Mouse (Mus musculus): ENCODE measurements around the gene Pth1r. TPM values are rescaled to one million over a fixed set of nuclear protein-coding genes. Genes with fewer than 3 reads are reported as not detected.

Gene Pth1r
- total and polyA plus RNA-seq, 2 experiments = 7.4 to 28.1 TPM

GRCm38 (mm10) chr9:110732623-110733022 lies 14.3 kb downstream of the Pth1r start:
- Histone ChIP-seq H3K4me1 (ENCODE audit: control insufficient read depth, insufficient read depth, low read length) (0 out of 2 replicates have a peak, but pooled peaks cover 3% of the 10 kb centered on the region), H3K27me3 (ENCODE audit: control insufficient read depth, insufficient read depth, low read length) (no peaks in the 10 kb centered on the region), H3K9ac (ENCODE audit: low read depth, low read length) (peak overlapping the region; percentile 26), H3K27ac (replicated peaks; ENCODE audit: insufficient read depth, low read depth, low read length) (no peak overlapping the region), H3K79me2 (ENCODE audit: control insufficient read depth, insufficient read depth, low read length) (no peaks in the 10 kb centered on the region), H3K4me3 (ENCODE audit: insufficient read depth, low read depth, low read length) (peak overlapping the region; percentile 54), H3K36me3 (ENCODE audit: control insufficient read depth, insufficient read depth, low read length) (no peaks in the 10 kb centered on the region)
- under 1% methylated on average over 26 of the region's 26 CpGs for whole genome bisulfite sequencing
- TF ChIP-seq POLR2A (IDR thresholded peaks at IDR 0.05; ENCODE audit: extremely low read depth, insufficient read depth, low read length) = no peak
- no peak for TF ChIP-seq CTCF (IDR thresholded peaks at IDR 0.05; ENCODE audit: low read depth, low read length)
- DNase-seq (ENCODE audit: extremely low read depth, low read depth, low spot score) = peak; percentile 75

- TF ChIP-seq POLR2A (IDR thresholded peaks at IDR 0.05; ENCODE audit: extremely low read depth, insufficient read depth, low read length) (no peak), CTCF (IDR thresholded peaks at IDR 0.05; ENCODE audit: low read depth, low read length) (no peak)
- H3K4me1 ChIP-seq (ENCODE audit: control insufficient read depth, insufficient read depth, low read length) = 0 out of 2 replicates have a peak, but pooled peaks cover 3% of the 10 kb centered on the region
- no peaks in the 10 kb centered on the region for H3K79me2 ChIP-seq (ENCODE audit: control insufficient read depth, insufficient read depth, low read length)
- H3K27ac ChIP-seq (replicated peaks; ENCODE audit: insufficient read depth, low read depth, low read length) = no peak overlapping the region
- H3K9ac ChIP-seq (ENCODE audit: low read depth, low read length) = no peak overlapping the region
- 70% methylated on average over 4 of the region's 4 CpGs for WGBS
- H3K36me3 ChIP-seq (ENCODE audit: control insufficient read depth, insufficient read depth, low read length) = no peaks in the 10 kb centered on the region
- DNase-seq (ENCODE audit: extremely low read depth, low read depth, low spot score) = no peak
- H3K4me3 ChIP-seq (ENCODE audit: insufficient read depth, low read depth, low read length) = no peak overlapping the region
- no peaks in the 10 kb centered on the region for H3K27me3 ChIP-seq (ENCODE audit: control insufficient read depth, insufficient read depth, low read length)
These were observed 15.1 kb downstream of the Pth1r start for GRCm38 (mm10) chr9:110731859-110732258.

GRCm38 (mm10) chr9:110729841-110730240 lies 17.1 kb downstream of the Pth1r start:
- WGBS = 7% methylated on average over 8 of the region's 8 CpGs
- Histone ChIP-seq H3K79me2 (ENCODE audit: control insufficient read depth, insufficient read depth, low read length) (no peaks in the 10 kb centered on the region), H3K36me3 (ENCODE audit: control insufficient read depth, insufficient read depth, low read length) (no peaks in the 10 kb centered on the region), H3K27me3 (ENCODE audit: control insufficient read depth, insufficient read depth, low read length) (no peaks in the 10 kb centered on the region), H3K9ac (ENCODE audit: low read depth, low read length) (no peak overlapping the region), H3K27ac (replicated peaks; ENCODE audit: insufficient read depth, low read depth, low read length) (no peak overlapping the region), H3K4me1 (ENCODE audit: control insufficient read depth, insufficient read depth, low read length) (0 out of 2 replicates have a peak, but pooled peaks cover 3% of the 10 kb centered on the region), H3K4me3 (ENCODE audit: insufficient read depth, low read depth, low read length) (no peak overlapping the region)
- peak; percentile 28 for DNase-seq (ENCODE audit: extremely low read depth, low read depth, low spot score)
- TF ChIP-seq POLR2A (IDR thresholded peaks at IDR 0.05; ENCODE audit: extremely low read depth, insufficient read depth, low read length) (no peak), CTCF (IDR thresholded peaks at IDR 0.05; ENCODE audit: low read depth, low read length) (peak; percentile 85)

- Histone ChIP-seq H3K9ac (ENCODE audit: low read depth, low read length) (no peak overlapping the region), H3K4me3 (ENCODE audit: insufficient read depth, low read depth, low read length) (no peak overlapping the region), H3K36me3 (ENCODE audit: control insufficient read depth, insufficient read depth, low read length) (no peaks in the 10 kb centered on the region), H3K27ac (replicated peaks; ENCODE audit: insufficient read depth, low read depth, low read length) (no peak overlapping the region), H3K4me1 (ENCODE audit: control insufficient read depth, insufficient read depth, low read length) (no peaks in the 10 kb centered on the region), H3K79me2 (ENCODE audit: control insufficient read depth, insufficient read depth, low read length) (no peaks in the 10 kb centered on the region), H3K27me3 (ENCODE audit: control insufficient read depth, insufficient read depth, low read length) (no peaks in the 10 kb centered on the region)
- 59% methylated on average over 33 of the region's 33 CpGs for WGBS
- no peak for DNase-seq (ENCODE audit: extremely low read depth, low read depth, low spot score)
- TF ChIP-seq CTCF (IDR thresholded peaks at IDR 0.05; ENCODE audit: low read depth, low read length) = no peak
- no peak for TF ChIP-seq POLR2A (IDR thresholded peaks at IDR 0.05; ENCODE audit: extremely low read depth, insufficient read depth, low read length)
These were observed 20.1 kb downstream of the Pth1r start for GRCm38 (mm10) chr9:110726867-110727266.

GRCm38 (mm10) chr9:110725721-110726135 lies 21.2 kb downstream of the Pth1r start:
- no peaks in the 10 kb centered on the region for H3K27me3 ChIP-seq (ENCODE audit: control insufficient read depth, insufficient read depth, low read length)
- H3K79me2 ChIP-seq (ENCODE audit: control insufficient read depth, insufficient read depth, low read length) = no peaks in the 10 kb centered on the region
- H3K27ac ChIP-seq (replicated peaks; ENCODE audit: insufficient read depth, low read depth, low read length) = no peak overlapping the region
- 47% methylated on average over 9 of the region's 9 CpGs for WGBS
- no peak overlapping the region for H3K4me3 ChIP-seq (ENCODE audit: insufficient read depth, low read depth, low read length)
- no peak overlapping the region for H3K9ac ChIP-seq (ENCODE audit: low read depth, low read length)
- H3K4me1 ChIP-seq (ENCODE audit: control insufficient read depth, insufficient read depth, low read length) = no peaks in the 10 kb centered on the region
- no peak for TF ChIP-seq POLR2A (IDR thresholded peaks at IDR 0.05; ENCODE audit: extremely low read depth, insufficient read depth, low read length)
- no peak for TF ChIP-seq CTCF (IDR thresholded peaks at IDR 0.05; ENCODE audit: low read depth, low read length)
- no peaks in the 10 kb centered on the region for H3K36me3 ChIP-seq (ENCODE audit: control insufficient read depth, insufficient read depth, low read length)
- no peak for DNase-seq (ENCODE audit: extremely low read depth, low read depth, low spot score)

GRCm38 (mm10) chr9:110722060-110722459 lies 24.9 kb downstream of the Pth1r start:
- H3K79me2 ChIP-seq (ENCODE audit: control insufficient read depth, insufficient read depth, low read length) = no peaks in the 10 kb centered on the region

More at GRCm38 (mm10) chr9:110722060-110722459, 24.9 kb downstream of the Pth1r start:
- TF ChIP-seq POLR2A (IDR thresholded peaks at IDR 0.05; ENCODE audit: extremely low read depth, insufficient read depth, low read length) = no peak
- no peak for TF ChIP-seq CTCF (IDR thresholded peaks at IDR 0.05; ENCODE audit: low read depth, low read length)
- no peak overlapping the region for H3K9ac ChIP-seq (ENCODE audit: low read depth, low read length)
- no peaks in the 10 kb centered on the region for H3K27me3 ChIP-seq (ENCODE audit: control insufficient read depth, insufficient read depth, low read length)
- 89% methylated on average over 10 of the region's 10 CpGs for WGBS
- H3K27ac ChIP-seq (replicated peaks; ENCODE audit: insufficient read depth, low read depth, low read length) = no peak overlapping the region
- DNase-seq (ENCODE audit: extremely low read depth, low read depth, low spot score) = no peak
- peaks cover 6% of the 10 kb centered on the region for H3K4me1 ChIP-seq (ENCODE audit: control insufficient read depth, insufficient read depth, low read length)
- no peak overlapping the region for H3K4me3 ChIP-seq (ENCODE audit: insufficient read depth, low read depth, low read length)
- H3K36me3 ChIP-seq (ENCODE audit: control insufficient read depth, insufficient read depth, low read length) = no peaks in the 10 kb centered on the region
